Mouse (Mus musculus): ENCODE data around the gene Col23a1.
A peak's percentile ranks its signal among the peaks of the same experiment; 100 is the strongest.
"Not testable (repeated sequence)": the region's sequence is repeated elsewhere in the genome, so short reads cannot be mapped to it uniquely, and the experiment has no call there.

Col23a1 gene

GRCm38 (mm10) chr11:51618894-51619408 lies 329.2 kb downstream of the Col23a1 start:
- no peak for DNase-seq (ENCODE audit: low read depth, low spot score)

DNA sequence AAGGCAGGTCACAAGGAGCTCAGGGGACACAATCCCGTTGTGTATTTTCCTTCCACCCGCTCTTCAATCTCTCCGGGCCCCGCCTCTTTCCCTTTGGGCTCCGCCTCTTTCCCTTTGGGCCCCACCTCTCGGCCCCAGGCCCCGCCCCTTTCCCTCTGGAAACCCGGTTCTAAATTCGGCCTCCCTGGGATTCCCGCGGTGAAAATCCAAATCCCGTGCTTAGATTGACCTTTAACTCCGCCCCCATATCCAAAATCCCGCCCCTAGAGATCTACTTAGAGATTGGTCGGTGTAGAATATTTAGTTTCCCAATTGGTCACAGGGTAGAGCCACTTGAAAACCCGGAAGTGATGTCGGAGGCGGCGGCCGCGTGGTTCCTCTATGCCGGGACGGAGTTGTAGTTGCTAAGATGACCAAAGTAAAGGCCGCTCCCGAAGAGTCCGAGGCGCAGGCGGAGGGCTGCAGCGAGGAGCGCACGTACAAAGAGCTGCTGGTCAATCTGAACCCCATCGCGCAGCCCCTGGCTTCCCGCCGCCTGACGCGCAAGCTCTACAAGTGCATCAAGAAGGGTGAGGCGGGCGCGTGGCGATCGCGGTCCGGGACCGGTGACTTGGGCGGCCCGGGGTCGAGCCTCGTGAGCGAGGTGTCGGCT lies 329.8 kb downstream of the Col23a1 start, which contains the start of gene Nhp2:
TSS of gene Nhp2 (plus strand) at position 327 of the 652 bp plus-strand sequence.
- DNase-seq (ENCODE audit: low read depth, low spot score): peak; percentile 93

DNA sequence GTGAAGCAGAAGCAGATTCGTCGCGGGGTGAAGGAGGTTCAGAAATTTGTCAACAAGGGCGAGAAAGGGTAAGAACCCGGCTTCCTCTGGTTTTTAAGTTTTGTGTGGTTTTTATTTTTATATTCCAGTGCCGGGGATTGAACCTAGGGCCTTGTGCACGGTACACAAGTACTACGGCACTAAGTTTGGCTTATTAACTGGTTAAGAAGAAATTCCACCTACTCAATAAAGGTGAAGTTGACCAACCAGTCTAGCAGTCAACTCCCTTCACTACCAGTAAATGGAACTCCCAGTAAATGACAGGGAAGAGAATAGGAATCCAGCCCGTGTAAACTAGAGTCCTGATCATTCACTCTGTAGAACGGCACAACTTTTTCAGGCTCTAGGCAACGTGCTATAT lies 330.4 kb downstream of the Col23a1 start:
- no peak for DNase-seq (ENCODE audit: low read depth, low spot score)

GRCm38 (mm10) chr11:51621776-51622175 lies 332.1 kb downstream of the Col23a1 start:
- no peak for DNase-seq (ENCODE audit: low read depth, low spot score)

DNA sequence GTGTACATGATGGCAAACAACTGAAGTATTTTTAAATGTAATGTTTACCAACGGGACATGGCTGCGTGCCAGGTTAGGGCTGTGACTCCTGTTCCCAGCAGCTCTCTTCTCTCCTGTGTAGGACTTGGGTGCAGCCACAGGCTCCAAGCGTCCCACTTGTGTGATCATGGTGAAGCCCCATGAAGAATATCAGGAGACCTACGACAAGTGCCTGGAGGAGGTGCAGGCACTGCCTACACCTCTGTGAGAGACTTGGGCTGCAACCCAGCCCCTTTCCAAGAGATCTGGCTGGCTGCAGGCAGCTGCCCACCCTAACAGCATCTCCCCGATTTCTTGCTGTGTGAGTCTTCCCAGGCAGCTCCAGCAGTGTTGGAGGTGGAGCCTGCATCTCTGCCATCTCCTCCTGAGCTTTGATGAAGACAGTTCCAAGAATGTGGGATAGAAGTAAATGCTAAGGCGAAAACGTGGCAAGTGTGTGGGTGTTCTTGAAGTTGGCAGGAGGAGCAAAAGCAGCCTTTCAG lies 333.3 kb downstream of the Col23a1 start:
- DNase-seq (ENCODE audit: low read depth, low spot score): no peak

GRCm38 (mm10) chr11:51625187-51625820 lies 335.6 kb downstream of the Col23a1 start:
- DNase-seq (ENCODE audit: low read depth, low spot score): no peak

DNA sequence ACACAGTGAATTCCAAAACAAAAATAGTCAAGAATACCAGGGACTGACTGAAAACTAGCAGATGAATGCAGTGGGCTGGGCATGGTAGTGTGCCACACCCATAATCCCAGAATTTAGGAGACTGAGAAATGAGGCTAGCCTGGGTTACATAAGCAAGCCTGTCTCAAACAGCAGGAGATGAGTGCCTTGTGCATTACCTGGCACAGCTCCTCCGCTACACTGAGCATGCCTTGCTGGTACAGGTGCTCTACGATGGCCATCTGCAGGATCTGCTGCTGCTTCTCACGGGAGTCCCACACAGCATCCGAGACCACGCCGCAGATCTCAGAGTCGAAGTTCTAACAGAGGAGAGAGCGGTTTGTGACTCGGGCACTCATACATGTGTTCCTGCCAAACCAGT lies 337.7 kb downstream of the Col23a1 start:
- no peak for DNase-seq (ENCODE audit: low read depth, low spot score)

GRCm38 (mm10) chr11:51627907-51628306 lies 338.2 kb downstream of the Col23a1 start:
- DNase-seq (ENCODE audit: low read depth, low spot score): no peak

- DNase-seq (ENCODE audit: low read depth, low spot score): peak; percentile 26
These were observed 340.1 kb downstream of the Col23a1 start for GRCm38 (mm10) chr11:51629651-51630314.

DNA sequence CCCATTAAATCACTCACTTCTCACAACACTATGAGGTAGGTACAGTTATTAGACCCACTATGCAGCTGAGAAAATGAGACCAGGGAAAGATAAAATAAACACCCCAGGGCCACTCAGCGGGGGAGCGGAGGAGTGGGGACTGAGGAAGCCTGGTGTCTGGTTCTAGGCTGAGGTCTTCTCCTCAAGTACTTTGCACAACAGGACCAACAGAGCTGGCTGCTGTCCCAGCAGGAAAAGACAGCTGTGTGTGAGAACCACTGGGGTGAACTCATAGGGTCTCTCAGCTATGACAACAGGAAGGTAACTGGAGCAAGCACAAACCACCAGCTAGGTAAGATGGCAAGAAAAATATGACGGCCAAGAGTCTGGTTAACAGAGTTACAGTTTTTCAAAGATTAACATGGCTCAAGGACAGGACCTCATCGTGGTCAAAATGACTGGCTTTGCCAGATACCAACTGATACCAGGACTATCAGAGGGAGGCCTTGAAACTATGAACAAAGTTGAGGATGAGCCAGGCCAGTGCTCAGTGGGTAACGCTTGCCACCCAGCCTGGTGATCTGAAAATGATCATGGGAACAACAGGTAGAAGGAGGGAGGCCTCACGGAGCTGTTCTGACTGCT lies 342.5 kb downstream of the Col23a1 start:
- no peak for DNase-seq (ENCODE audit: low read depth, low spot score)

- not testable (repeated sequence) for DNase-seq (ENCODE audit: low read depth, low spot score)
These were observed 343.5 kb downstream of the Col23a1 start for GRCm38 (mm10) chr11:51633200-51633599.
